Mouse (Mus musculus) MEL (cell line): ENCODE results near the gene Pgm2. TPM values are rescaled to one million over a fixed set of nuclear protein-coding genes. Genes with fewer than 3 reads are reported as not detected.

ENCODE experiments used
- DNase-seq: peaks from one replicate; pipeline ENCODE4 v3.0.0; 2011; ENCODE audit warnings: low read depth, low spot score
- H3K27ac ChIP-seq: 2 replicates; pipeline ENCODE4 v1.5.1; 2012; ENCODE audit warnings: low read depth, mild to moderate bottlenecking, control low read depth, low read length, moderate library complexity; ENCODE audit not compliant: control insufficient read depth
- H3K27me3 ChIP-seq, 2 experiments: fragments of 150-350 bp in 1 of 2; sonication (generic) in 1 of 2; 2 replicates each; pipeline ENCODE4 v1.6.1; 2012; ENCODE audit warnings: low read length in 2 of 2, mild to moderate bottlenecking in 2 of 2, improper control_type of control experiment in 1 of 2, moderate library complexity in 1 of 2; ENCODE audit not compliant: insufficient read depth in 2 of 2, control insufficient read depth in 1 of 2
- H3K36me3 ChIP-seq, 2 experiments: 2 replicates each; pipeline ENCODE4 v1.6.1; 2012 to 2014; ENCODE audit warnings: low read length in 2 of 2, improper control_type of control experiment in 1 of 2, inconsistent platforms in 1 of 2, mild to moderate bottlenecking in 1 of 2; ENCODE audit not compliant: insufficient read depth in 2 of 2, control insufficient read depth in 1 of 2
- H3K4me1 ChIP-seq, 2 experiments: fragments of 150-350 bp in 1 of 2; sonication (generic) in 1 of 2; 2 replicates each; pipeline ENCODE4 v1.6.1; 2012; ENCODE audit warnings: low read length in 2 of 2, improper control_type of control experiment in 1 of 2, mild to moderate bottlenecking in 1 of 2; ENCODE audit not compliant: insufficient read depth in 2 of 2, control insufficient read depth in 1 of 2
- H3K4me3 ChIP-seq, 2 experiments: fragments of 150-350 bp in 1 of 2; sonication (generic) in 1 of 2; 2 replicates each; pipeline ENCODE4 v1.5.1; 2012; ENCODE audit warnings: low read depth in 2 of 2, low read length in 2 of 2, mild to moderate bottlenecking in 2 of 2, moderate library complexity in 2 of 2, control low read depth in 1 of 2, improper control_type of control experiment in 1 of 2; ENCODE audit not compliant: control insufficient read depth in 1 of 2, insufficient read depth in 1 of 2
- H3K79me2 ChIP-seq: 2 replicates; pipeline ENCODE4 v1.6.1; 2012; ENCODE audit warnings: mild to moderate bottlenecking, low read length, moderate library complexity; ENCODE audit not compliant: control insufficient read depth, poor library complexity, insufficient read depth
- H3K9ac ChIP-seq: 2 replicates; pipeline ENCODE4 v1.6.1; 2012; ENCODE audit warnings: low read depth, mild to moderate bottlenecking, control low read depth, low read length, moderate library complexity; ENCODE audit not compliant: control insufficient read depth, poor library complexity, severe bottlenecking
- H3K9me3 ChIP-seq: fragments of 150-350 bp; sonication (generic); replicated peaks from 2 replicates; pipeline ENCODE4 v1.6.1; 2012; ENCODE audit warnings: mild to moderate bottlenecking, low read length, improper control_type of control experiment, moderate library complexity; ENCODE audit not compliant: insufficient read depth
- CTCF ChIP-seq, 3 experiments: IDR thresholded peaks in 2 of 3; conservative IDR thresholded peaks in 1 of 3; 2 replicates each; pipeline ENCODE4 v1.5.1; 2011 to 2012; ENCODE audit warnings: low read length in 3 of 3, low read depth in 2 of 3, mild to moderate bottlenecking in 2 of 3, improper control_type of control experiment in 1 of 3, inconsistent platforms in 1 of 3, mixed read lengths in 1 of 3, moderate library complexity in 1 of 3; ENCODE audit not compliant: control insufficient read depth in 1 of 3, insufficient read depth in 1 of 3, poor library complexity in 1 of 3, severe bottlenecking in 1 of 3
- EP300 ChIP-seq, 2 experiments: IDR thresholded peaks; 2 replicates each; pipeline ENCODE4 v1.6.1; 2011; ENCODE audit warnings: improper control_type of control experiment in 2 of 2, low read length in 2 of 2, low read depth in 1 of 2, mild to moderate bottlenecking in 1 of 2
- GABPA ChIP-seq: IDR thresholded peaks from 2 replicates; pipeline ENCODE4 v1.6.1; 2012; ENCODE audit warnings: low read depth, mild to moderate bottlenecking, inconsistent platforms, low read length, improper control_type of control experiment, moderate library complexity
- GATA1 ChIP-seq: IDR thresholded peaks from 2 replicates; pipeline ENCODE4 v1.6.1; 2011; ENCODE audit warnings: low read depth, low read length, improper control_type of control experiment
- HCFC1 ChIP-seq: IDR thresholded peaks from 2 replicates; pipeline ENCODE4 v1.6.1; 2012; ENCODE audit warnings: low read depth, mild to moderate bottlenecking, inconsistent platforms, low read length, improper control_type of control experiment, moderate library complexity
- KAT2A ChIP-seq: conservative IDR thresholded peaks from 2 replicates; pipeline ENCODE4 v1.6.1; 2012; ENCODE audit warnings: low read depth, low read length, improper control_type of control experiment, inconsistent platforms
- MAFK ChIP-seq: IDR thresholded peaks from 2 replicates; pipeline ENCODE4 v1.6.1; 2011; ENCODE audit warnings: low read depth, mild to moderate bottlenecking, low read length, improper control_type of control experiment, borderline replicate concordance
- MEF2A ChIP-seq: IDR thresholded peaks from 2 replicates; pipeline ENCODE4 v1.6.1; 2014; ENCODE audit warnings: low read depth, mild to moderate bottlenecking, inconsistent platforms, low read length, improper control_type of control experiment; ENCODE audit not compliant: poor library complexity, insufficient replicate concordance, severe bottlenecking; ENCODE audit errors: extremely low read depth
- MXI1 ChIP-seq: IDR thresholded peaks from 2 replicates; pipeline ENCODE4 v1.6.1; 2011; ENCODE audit warnings: mild to moderate bottlenecking, low read depth, low read length, improper control_type of control experiment
- MYC ChIP-seq: IDR thresholded peaks from 2 replicates; pipeline ENCODE4 v1.6.1; 2011; ENCODE audit warnings: low read depth, mild to moderate bottlenecking, low read length, improper control_type of control experiment, moderate library complexity
- NELFE ChIP-seq: IDR thresholded peaks from 2 replicates; pipeline ENCODE4 v1.6.1; 2011; ENCODE audit warnings: low read depth, low read length, improper control_type of control experiment
- NRF1 ChIP-seq: IDR thresholded peaks from 2 replicates; pipeline ENCODE4 v1.6.1; 2014; ENCODE audit warnings: low read depth, mild to moderate bottlenecking, inconsistent platforms, low read length, improper control_type of control experiment, moderate library complexity; ENCODE audit not compliant: poor library complexity, insufficient read depth, severe bottlenecking
- POLR2AphosphoS2 ChIP-seq: IDR thresholded peaks from 2 replicates; pipeline ENCODE4 v1.6.1; 2011; ENCODE audit warnings: low read length, improper control_type of control experiment
- RCOR1 ChIP-seq: IDR thresholded peaks from 2 replicates; pipeline ENCODE4 v1.6.1; 2012; ENCODE audit warnings: low read depth, mild to moderate bottlenecking, inconsistent platforms, low read length, improper control_type of control experiment
- SIN3A ChIP-seq: IDR thresholded peaks from 2 replicates; pipeline ENCODE4 v1.6.1; 2012; ENCODE audit warnings: low read length, improper control_type of control experiment, inconsistent platforms
- SMC3 ChIP-seq: IDR thresholded peaks from 2 replicates; pipeline ENCODE4 v1.6.1; 2011; ENCODE audit warnings: low read depth, low read length, improper control_type of control experiment
- TBP ChIP-seq: IDR thresholded peaks from 2 replicates; pipeline ENCODE4 v1.8.0; 2011; ENCODE audit warnings: low read depth, low read length, improper control_type of control experiment
- TCF12 ChIP-seq: IDR thresholded peaks from 2 replicates; pipeline ENCODE4 v1.6.1; 2014; ENCODE audit warnings: low read depth, mild to moderate bottlenecking, inconsistent platforms, low read length, improper control_type of control experiment, moderate library complexity
- USF1 ChIP-seq: IDR thresholded peaks from 2 replicates; pipeline ENCODE4 v1.6.1; 2014; ENCODE audit warnings: low read depth, mild to moderate bottlenecking, inconsistent platforms, low read length, improper control_type of control experiment, moderate library complexity
- ZKSCAN1 ChIP-seq: IDR thresholded peaks from 2 replicates; pipeline ENCODE4 v1.6.1; 2012; ENCODE audit warnings: low read depth, mild to moderate bottlenecking, inconsistent platforms, low read length, improper control_type of control experiment, moderate library complexity
- ZMIZ1 ChIP-seq: IDR thresholded peaks from 2 replicates; pipeline ENCODE4 v1.6.1; 2012; ENCODE audit warnings: low read depth, mild to moderate bottlenecking, inconsistent platforms, low read length, improper control_type of control experiment, moderate library complexity
- ZNF384 ChIP-seq: IDR thresholded peaks from 2 replicates; pipeline ENCODE4 v1.6.1; 2012; ENCODE audit warnings: low read depth, mild to moderate bottlenecking, inconsistent platforms, low read length, improper control_type of control experiment
- polyA plus RNA-seq, 2 experiments: library from polyadenylated mRNA; stranded (reverse) in 1 of 2; unstranded in 1 of 2; fragments of >175 nt in 1 of 2; fragments of >200 nt in 1 of 2; gene quantifications; 2 replicates each; pipeline versions ENCODE4 v1.2.1 to v1.2.4; 2012; ENCODE audit warnings: low replicate concordance in 2 of 2, low read depth in 1 of 2; ENCODE audit not compliant: insufficient read length in 2 of 2, insufficient read depth in 1 of 2, missing spikeins in 1 of 2
- total RNA-seq: library from RNA; depleted of rRNA; stranded (reverse); fragments of 300-350 nt; gene quantifications from 2 replicates; pipeline ENCODE4 v1.2.3, GENCODE M21; 2012

Pgm2 gene
- total and polyA plus RNA-seq, 3 experiments: 22.0 to 64.0 TPM; not detected in 1

- Histone ChIP-seq H3K9ac (no peak overlapping the region), H3K36me3 (peaks cover 0 to 5% of the 10 kb centered on the region in 2 experiments; a peak in 2 of 4 replicates), H3K4me3 (no peak overlapping the region), H3K27ac (no peak overlapping the region), H3K4me1 (peaks cover 0 to 16% of the 10 kb centered on the region in 2 experiments), H3K9me3 (no peaks in the 10 kb centered on the region), H3K79me2 (no peaks in the 10 kb centered on the region), H3K27me3 (no peaks in the 10 kb centered on the region)
- TF ChIP-seq KAT2A (no peak), NRF1 (no peak), ZMIZ1 (no peak), MEF2A (no peak), NELFE (no peak), HCFC1 (no peak), POLR2AphosphoS2 (no peak), TBP (no peak), CTCF (IDR thresholded peaks at IDR 0.05 in 2 of 3, conservative IDR thresholded peaks at IDR 0.05 in 1 of 3; ENCODE audit: control insufficient read depth in 1 of 3, insufficient read depth in 1 of 3, low read depth in 2 of 3, low read length in 3 of 3, poor library complexity in 1 of 3, severe bottlenecking in 1 of 3) (no peak)
- DNase-seq: no peak
Measured at GRCm38 (mm10) chr5:64047921-64048320, 44.8 kb upstream of the Pgm2 start.

DNA sequence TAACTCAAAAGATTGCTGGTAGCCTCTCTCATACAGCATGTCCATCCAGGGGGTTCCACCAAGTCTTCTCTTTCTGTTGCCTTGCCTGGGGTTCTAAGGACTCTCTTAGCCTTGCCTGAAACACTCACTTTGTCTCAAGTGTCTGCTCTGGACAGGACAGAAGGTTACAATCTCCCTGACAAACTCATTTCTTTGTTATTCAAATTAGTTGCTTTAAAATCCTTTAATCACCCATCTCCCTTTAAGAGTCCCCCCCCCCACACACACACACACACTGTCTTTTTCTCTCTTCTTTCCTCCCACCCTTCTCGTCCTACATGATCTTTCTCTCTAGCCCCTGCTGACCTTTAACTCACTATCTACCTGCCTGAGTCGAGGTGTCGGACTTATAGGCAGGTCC lies 44.1 kb upstream of the Pgm2 start:
- H3K27me3 ChIP-seq: no peaks in the 10 kb centered on the region
- DNase-seq: no peak
- H3K36me3 ChIP-seq: peaks cover 0 to 7% of the 10 kb centered on the region in 2 experiments; a peak in 2 of 4 replicates
- TF ChIP-seq GABPA (no peak), MEF2A (no peak), TCF12 (no peak), RCOR1 (no peak), USF1 (no peak), NRF1 (no peak), SIN3A (no peak), MAFK (no peak), ZKSCAN1 (no peak), EP300 (IDR thresholded peaks at IDR 0.05; ENCODE audit: low read depth in 1 of 2, low read length in 2 of 2) (no peak), SMC3 (no peak), MXI1 (no peak), MYC (no peak), GATA1 (no peak), ZNF384 (no peak), ZMIZ1 (no peak)
- H3K79me2 ChIP-seq: no peaks in the 10 kb centered on the region
- no peak overlapping the region for H3K9ac ChIP-seq
- peaks cover 0 to 16% of the 10 kb centered on the region in 2 experiments for H3K4me1 ChIP-seq
- no peak overlapping the region for H3K27ac ChIP-seq
- no peak overlapping the region for H3K4me3 ChIP-seq
- H3K9me3 ChIP-seq: no peaks in the 10 kb centered on the region
